Mouse (Mus musculus) embryo, embryonic 10 days (tissue): ENCODE results near the gene Arhgef15.
A peak's percentile ranks its signal among the peaks of the same experiment; 100 is the strongest.
"Not testable (repeated sequence)": the region's sequence is repeated elsewhere in the genome, so short reads cannot be mapped to it uniquely, and the experiment has no call there.

Experiments used
- DNase-seq: peaks from one replicate; pipeline ENCODE4 v3.0.0-alpha.2; 2015; ENCODE audit warnings: low spot score

Gene Arhgef15

DNA sequence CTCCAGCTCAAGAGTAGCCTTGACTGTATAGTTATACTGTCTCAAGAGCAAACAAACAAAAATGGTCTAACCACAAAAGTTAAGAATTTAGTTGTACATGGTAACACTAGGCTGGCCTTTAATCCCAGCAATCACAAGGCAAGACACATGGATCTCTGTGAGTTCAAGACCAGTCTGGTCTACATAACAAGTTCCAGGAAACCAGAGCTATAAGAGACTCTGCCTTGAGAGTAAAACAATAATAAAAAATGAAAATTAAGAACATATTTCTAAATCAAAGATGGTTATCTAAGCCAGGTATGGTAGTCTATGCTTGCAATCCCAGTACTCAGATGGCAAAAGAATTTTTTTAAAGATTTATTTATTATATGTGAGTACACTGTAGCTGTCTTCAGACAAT is 7.8 kb upstream of the Arhgef15 start:
- no peak for DNase-seq

DNA sequence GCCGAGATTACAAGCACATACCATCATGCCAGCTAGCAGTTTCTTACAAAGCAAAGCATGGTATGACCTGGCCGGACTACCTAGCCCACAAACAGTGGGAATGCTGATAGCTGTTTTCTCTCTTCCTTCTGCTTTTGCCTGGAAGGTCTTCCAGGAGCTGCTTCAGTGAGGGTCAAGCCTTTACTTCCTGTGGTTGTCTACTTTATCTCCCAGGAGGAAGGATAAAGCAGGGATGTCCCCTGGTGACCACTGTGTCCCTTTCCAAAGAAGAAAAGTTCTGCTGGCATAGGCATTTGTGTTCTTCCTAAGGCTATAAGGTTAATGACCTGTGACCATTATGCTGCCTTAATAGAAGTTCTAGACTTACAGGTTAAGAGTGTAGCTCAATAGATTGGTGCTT is 6.1 kb upstream of the Arhgef15 start:
- DNase-seq, result no peak

DNA sequence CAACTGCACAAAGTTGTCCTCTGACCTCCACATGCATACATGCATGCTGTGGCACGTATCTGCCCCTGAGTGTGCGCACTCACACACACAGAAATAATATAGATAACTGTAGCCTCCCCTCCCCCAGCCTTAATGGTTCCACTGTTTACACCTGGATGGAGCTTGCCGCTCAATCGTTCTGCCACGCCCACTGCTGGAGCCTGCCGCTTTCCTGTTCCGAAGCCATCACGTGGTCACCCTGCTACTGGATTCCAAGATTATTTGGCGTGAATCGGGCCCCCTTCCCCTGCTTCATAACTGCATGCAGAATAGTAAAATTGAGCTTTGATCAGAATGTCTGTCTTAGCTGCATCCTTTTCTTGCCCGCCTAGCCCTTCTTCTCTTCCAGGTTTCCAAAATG is 4.9 kb upstream of the Arhgef15 start:
- not testable (repeated sequence) for DNase-seq

DNA sequence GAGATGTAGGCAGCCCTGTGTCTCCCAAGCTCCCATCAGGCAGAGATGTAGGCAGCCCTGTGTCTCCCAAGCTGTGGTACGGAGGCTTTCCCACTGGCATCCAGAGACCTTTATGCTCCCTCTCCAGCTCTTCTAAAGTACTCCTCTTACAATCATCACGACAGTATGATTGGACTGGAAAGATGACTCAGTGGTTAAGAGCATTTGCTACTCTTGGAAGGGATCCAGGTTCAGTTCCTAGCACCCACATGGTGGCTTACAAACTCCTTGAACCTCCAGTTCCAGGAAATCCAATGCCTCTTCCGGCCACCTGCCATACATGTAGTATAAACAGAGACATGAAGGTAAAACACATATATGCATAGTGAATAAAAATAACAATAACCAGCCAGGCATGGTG is 4.3 kb upstream of the Arhgef15 start:
- DNase-seq, result no peak

DNA sequence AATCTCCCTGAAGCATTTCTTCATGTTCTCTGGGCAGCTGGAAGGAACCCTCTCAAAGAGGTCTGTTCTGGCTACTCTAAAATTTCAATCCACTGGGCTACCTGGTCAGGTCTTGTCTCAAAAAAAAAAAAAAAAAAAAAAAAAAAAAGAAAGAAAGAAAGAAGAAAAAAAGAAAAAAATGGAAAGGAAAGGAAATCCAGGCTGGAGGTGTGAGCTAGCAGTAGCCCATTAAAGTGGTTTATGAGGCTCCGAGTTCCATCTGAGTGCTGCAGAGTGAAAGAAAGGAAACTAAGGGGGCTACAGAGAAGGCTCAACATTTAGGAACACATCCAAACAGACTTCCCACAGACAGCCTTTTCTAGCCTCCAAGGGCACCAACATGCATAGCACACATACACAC is 691 bp upstream of the Arhgef15 start:
- no peak for DNase-seq

DNA sequence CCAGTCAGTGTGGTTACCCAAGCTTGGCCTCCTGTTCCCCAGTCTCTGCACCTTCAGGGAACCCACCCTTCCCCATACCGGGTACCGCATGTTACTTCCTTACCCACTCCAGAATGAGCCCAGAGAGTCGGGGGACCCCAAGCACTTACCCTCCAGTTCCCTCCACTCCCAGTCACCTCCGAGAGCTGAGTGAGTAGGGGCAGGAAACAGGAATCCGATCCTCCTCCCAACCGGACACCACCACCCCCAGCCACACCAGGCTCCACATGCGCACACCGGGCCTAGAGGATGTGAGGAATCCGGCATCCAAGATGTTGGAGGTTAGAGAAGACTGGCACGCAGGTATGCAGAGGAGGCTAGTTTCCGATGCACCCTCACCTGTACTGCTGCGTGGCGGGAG is 583 bp downstream of the Arhgef15 start:
- DNase-seq, result peak; percentile 29

DNA sequence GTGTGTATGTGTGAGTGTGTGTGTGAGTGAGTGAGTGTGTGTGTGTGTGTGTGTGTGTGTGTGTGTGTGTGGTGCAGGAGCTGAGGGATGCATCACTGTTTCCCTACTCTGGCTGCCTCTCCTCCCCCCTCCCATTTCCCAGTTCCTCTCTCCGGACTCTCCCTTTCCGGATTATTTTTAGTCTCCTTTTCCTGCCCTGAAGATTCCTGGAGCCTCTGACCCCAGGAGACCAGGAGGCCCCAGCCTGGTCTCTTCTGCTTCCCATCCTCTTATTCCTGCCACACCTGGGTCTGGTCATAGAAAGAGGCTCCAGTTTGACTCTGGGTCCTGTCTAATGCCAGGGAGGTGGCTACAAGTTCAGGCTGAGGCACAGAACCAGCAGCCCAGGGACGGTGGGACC is 1.2 kb downstream of the Arhgef15 start:
- no peak for DNase-seq

DNA sequence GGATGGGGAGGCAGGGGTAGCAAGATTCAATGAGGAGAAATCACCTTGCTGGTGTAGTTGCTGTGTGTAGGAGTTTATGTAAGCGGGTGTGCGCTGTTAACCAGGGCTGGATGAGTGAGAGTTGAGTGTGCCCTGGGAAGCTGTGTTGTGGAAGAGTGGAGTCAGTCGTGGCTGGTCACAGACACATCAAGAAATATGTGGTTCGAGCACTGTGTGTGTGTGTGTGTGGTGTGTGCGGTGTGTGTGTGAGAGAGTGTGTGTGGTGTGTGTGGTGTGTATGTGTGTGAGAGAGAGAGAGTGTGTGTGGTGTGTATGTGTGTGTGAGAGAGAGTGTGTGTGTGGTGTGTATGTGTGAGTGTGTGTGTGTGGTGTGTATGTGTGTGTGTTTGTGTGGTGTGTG is 1.8 kb downstream of the Arhgef15 start:
- no peak for DNase-seq

DNA sequence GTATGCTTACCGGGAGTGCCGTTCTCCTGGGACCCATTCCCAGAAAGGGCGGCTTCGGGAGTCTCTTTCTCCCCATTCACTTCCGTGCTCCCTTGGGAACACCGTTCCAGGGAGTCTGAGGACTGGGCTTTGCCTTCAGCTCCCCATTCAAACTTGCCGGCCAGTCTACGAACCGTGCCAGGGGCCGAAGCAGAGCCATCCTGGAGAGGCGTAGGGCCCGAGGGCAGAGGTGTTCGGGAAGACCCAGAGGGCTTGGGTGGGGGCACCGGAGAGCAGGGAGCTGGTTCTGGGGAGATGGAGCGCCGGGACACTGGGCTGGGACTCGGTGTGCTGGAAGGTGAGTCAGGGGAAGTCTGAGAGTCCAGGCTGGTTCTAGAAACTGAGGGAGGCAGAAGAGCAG is 2.9 kb downstream of the Arhgef15 start:
- DNase-seq, result no peak

DNA sequence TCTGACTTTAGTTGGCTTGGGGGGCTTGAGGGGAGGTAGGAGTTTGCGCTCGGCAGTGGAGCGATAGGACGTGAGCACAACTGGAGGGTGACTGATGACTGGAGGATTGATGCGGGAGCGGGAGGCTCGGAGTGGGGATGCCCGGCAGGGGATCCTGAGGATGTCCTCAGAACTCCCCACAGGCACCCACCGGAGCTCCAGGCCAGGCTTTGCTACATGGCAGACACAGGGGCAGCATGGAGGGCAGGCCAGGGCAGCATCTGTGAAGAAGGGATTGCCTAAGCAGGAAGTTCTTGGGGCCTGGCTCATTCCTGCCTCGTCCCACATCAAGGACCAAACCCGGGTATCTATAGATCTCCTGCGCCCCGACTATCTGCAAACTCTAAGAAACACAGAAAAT is 3.4 kb downstream of the Arhgef15 start:
- no peak for DNase-seq

DNA sequence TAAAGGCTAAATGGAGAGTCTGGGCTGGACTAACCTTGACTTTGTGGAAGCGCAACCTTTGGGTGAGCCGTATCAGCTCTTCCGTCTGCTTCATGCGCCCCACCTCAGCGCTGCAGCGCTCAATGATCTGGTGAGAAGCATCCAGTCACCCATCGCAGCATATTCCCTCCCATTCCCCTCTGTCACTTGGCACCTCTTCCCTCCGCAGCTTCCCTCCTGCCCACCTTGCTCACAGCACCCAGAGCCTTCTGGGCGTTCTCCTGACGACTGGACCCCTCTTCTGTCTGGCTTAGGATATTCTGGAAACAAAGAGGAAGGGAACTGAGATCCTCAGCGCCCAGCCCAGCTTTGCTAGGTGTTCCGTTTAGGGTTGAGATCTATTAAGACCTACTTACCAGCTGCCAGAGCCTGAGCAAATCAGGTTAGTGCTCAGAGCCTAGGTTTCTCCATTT is 9.7 kb downstream of the Arhgef15 start:
- DNase-seq, result no peak

DNA sequence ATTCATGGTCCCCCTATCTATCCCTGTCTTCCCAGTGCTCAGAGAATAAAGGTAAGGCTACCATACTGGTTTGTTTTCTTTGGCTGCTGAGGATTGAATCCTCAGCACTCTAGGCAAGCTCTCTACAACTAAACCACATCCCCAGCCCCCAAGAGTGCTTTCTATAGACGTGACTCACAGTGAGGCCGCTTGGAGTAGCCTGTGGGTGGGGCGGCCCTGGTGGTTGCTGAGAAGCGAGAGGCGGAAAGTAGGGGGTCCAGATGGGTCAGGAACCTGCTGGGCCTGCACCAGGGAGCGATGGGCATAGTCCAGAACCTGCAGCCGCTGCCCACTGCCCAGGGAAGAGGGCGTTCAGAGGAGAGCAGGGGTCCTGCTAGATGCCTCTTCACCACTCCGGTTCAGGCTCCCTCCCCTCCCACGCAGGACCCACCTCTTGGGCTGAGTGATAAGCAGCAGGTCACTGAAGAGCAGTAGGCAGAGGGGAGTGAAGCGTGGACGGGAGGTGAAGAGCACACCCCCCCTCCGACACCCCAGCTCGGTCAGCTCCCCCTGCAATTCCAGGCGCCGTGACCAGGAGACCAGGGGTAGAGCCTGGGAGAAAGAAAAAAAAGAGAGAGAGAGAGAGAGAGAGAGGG is 10.4 kb downstream of the Arhgef15 start:
- DNase-seq, result no peak

DNA sequence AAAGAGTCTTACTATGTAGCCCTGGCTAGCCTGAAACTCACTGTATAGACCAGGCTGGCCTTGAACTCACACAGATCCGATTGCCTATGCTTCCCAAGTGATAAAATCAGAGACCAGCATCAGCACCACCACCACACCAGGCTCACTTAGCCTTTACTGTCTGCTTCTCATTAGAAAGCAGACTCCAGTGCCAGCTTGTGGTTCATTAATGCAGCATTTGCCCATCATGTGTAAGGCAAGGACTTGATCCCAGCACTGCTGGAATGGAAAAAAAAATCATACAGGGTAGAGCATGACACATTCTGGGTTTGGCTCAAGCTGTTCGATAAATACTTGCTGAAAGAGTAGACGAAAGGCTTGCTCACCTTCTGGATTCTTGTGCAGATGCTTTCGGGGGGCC is 11.3 kb downstream of the Arhgef15 start:
- no peak for DNase-seq

DNA sequence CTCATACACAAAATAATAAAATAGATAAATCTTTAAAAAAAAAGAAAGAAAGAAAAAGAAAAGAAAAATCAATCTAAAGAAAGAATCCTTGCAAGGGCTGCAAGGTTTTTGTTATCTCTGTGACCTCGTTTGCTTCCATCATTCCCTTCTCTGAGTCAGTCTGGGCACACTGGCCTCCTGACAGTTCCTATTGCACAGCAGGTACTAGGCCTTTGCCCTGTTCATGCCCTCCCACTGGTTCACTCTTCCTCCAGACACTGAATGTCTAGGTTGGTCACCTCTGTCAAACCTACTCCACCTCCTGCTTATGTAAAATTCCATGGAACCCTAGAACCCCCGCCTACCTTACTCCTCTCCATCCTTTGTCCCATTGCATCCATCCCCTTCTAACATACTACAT is 12.0 kb downstream of the Arhgef15 start:
- DNase-seq, result no peak

DNA sequence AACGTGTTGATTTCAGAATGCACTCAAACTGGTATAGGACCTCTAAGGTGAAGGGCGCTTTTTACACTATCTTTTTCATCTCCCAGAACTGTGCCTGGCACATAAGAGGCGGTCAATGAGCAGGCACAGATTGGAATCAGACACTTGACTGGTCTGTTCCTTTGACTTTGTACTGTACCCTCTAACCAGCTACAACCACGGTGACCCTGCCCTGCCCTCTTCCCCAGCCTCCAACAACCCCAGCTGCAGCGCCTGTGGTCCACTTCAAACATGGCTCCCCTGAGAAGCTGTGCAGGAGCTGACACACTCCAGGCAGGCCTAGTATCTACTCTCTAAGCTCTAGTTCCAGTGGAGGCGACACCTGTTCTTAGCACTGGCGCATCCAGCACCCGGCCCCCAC is 14.5 kb downstream of the Arhgef15 start:
- DNase-seq, result no peak

DNA sequence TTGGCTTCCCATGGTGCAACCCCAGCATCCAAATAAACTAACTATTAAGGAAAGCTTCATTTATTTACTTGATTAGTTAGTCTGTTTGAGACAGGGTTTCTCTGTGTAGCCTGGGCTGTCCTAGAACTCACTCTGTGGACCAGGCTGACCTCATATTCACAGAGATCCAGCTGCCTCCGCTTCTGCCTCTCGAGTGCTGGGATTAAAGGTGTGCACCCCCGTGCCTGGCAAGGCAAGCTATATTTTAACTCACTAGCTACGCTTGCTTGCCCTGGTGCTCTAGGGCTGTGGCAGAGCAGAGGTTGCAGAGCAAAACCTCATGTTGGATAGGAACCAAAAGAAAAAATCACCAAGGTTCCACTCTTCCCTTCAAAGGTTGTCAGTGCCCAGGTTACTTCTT is 16.8 kb downstream of the Arhgef15 start:
- DNase-seq, result no peak

DNA sequence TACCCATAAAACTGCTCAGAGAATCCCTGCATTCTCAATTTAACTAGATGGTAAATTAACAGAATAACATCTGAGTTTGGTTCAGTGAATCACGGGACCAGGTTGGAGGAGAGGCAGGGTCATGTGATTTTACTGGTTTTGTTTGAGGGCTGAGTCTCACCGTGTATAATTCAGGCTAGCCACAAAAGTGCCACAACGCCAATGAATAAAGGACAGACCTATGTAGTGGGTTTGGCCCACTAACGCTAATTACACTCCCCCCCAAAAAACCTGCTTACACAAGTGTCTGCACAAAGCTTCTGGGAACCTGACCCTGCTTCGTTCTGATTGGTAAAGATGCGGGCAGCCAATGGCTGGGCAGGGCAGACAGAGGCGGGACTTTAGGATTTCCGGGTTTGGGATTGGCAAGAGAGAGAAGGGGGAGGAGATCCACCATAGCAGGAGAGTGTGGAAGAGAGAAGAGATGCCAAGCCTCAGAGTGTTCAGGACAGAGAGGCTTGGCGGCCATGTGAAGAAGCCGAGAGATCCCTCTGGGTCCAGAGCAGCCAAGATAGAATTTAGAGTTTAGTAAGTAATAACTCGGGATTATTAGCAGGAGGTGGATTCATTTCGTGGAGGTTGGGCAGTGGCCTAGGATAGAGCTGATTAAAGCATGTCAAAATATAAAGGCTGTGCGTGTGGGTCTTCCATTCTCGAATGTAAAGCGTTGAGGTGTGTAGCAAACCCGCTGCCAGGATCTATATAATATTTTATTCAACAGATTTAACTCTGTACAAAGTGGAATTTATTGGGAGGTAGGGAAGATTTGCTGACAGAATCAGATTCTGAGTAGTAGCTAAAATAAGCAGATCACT is 17.6 kb downstream of the Arhgef15 start:
- peak; percentile 92 for DNase-seq

DNA sequence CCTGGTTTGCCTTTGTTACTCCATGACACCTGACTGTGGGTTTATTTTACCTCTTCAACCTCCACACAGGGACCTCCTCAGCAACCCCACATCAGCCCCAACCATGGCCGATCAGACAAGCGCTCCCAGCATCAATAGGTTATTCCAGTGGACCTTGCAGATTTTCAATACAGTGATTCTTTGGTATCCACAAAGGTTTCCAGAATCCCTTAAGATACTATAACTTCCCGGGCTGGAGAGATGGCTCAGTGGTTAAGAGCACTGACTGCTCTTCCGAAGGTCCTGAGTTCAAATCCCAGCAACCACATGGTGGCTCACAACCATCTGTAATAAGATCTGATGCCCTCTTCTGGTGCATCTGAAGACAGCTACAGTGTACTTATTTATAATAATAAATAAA is 20.3 kb downstream of the Arhgef15 start:
- DNase-seq, result not testable (repeated sequence)

DNA sequence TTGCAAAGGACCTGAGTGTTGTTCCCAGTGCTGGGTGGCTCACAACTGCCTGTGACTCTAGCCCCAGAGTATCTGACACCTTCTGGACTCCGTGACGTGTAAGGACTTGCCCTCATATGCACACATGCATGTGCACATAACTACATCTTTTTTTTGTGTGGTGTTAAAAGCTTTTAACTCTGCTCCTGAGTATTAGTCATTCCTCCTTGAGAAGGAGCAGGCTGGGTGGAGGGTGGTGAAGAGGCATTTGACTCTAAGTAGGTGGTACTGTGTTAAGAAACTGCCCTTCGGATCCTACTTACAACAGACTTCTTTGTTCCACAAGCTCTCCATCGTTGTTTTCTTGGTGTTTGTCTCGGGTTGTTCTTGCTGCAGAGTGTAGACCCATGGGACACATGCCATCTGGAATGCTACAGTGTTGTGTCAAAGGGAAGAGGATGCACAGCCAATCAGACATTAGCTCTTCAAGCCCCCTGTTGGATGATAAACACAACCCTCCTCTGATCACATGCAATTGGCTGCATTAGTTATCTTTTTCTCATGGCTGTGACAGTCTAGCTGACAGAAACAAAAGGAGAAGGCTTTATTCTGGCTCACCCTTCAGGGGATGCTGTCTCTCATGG is 23.3 kb downstream of the Arhgef15 start:
- no peak for DNase-seq

DNA sequence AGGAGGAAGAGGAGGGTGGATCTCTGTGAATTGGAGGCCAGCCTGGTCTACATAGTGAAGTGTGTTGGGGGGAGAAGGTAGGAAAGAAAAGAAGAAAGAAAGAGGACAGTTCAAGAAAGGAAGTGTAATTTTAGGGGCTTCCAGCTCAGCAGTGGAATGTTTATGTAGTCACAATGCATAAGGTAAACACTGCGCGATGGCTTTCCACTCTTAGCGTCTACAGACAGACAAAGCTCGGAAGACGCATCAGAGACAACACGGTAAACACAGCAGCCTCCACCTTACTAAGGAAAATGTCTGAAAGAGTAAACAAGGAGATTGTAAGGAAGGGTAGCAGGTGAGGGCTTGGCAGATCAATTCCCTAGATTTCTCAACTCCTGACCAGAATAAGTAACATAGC is 27.3 kb downstream of the Arhgef15 start:
- DNase-seq, result no peak

DNA sequence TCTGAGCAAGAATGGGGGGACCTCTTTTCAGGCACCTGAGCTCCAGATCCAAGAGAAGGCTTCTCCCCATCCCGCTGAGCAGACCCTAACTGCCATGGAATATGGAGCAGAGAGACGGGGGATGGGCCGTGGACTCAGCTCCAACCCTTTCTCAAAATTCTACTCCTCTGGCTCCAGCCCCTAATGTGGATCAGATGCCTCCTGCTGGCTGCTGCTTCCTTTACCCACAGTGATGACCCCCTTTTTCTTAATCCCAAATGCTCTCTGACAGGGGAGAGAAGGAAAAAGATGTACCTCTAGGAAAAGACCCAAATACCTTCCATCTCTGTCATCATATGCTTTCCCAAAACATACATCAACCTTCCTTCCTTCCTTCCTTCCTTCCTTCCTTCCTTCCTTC is 30.3 kb downstream of the Arhgef15 start, which contains the start of gene Odf4:
Gene Odf4, minus strand, starts transcription at position 101 of the 400 bp plus-strand sequence.
- DNase-seq, result no peak

DNA sequence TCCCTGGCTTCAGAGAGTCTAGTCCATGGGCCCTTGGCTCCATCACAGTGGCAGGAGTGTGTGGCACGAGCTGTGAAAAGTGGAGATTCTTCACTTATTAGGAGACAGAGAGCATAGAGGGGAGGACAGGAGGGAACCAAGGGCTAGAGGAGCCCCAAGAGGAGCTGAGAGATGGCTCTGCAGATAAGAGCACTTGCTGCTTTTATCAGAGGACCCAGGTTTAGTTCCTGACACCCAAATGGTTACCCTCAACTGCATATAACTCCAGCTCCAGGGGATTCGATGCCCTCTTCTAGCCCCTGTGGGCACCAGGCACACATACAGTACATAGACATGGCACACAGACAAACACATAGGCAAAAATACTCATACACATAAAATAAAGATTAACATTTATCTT is 32.5 kb downstream of the Arhgef15 start:
- DNase-seq, result no peak

DNA sequence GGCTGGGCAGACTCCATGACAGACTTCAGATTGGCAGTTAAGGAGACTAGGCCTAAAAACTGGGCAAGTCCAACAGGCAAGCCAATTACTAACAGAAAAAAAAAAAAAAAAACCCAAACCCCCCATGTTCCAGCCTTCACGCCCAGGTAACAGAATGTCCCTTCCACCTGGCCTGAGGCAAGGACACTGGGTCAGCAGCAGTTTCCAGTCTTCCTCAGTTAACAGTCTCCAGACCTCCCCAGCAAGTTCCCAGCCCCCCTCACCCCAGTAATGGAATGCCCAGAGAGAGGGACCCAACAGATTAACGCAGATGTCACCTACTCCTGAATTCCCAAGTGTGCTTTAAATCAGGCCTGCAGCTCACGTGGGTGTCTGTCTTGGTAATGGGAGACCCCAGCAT is 34.1 kb downstream of the Arhgef15 start:
- DNase-seq, result no peak
